Mouse (Mus musculus): ENCODE results near the gene Apoa4. TPM values are rescaled to one million over a fixed set of nuclear protein-coding genes. Genes with fewer than 3 reads are reported as not detected.
A peak's percentile ranks its signal among the peaks of the same experiment; 100 is the strongest.

The Apoa4 gene
- total and polyA plus RNA-seq, 2 experiments from 2014 or later, result 6.6 TPM; not detected in 1

- WGBS, result 73% methylated on average over 6 of the region's 6 CpGs
- ATAC-seq (ENCODE audit: insufficient read depth, low read depth) (no peak), DNase-seq (ENCODE audit: low spot score) (no peak)
- no peaks in the 10 kb centered on the region for H3K4me1 ChIP-seq (ENCODE audit: control insufficient read depth, insufficient read depth)
- H3K4me3 ChIP-seq (ENCODE audit: low read depth, low read length), result no peak overlapping the region
- no peaks in the 10 kb centered on the region for H3K27me3 ChIP-seq (ENCODE audit: control insufficient read depth, insufficient read depth, low read length)
- no peak overlapping the region for H3K27ac ChIP-seq (ENCODE audit: low read depth)
- H3K4me2 ChIP-seq (ENCODE audit: low read depth, low read length), result no peak overlapping the region
- no peaks in the 10 kb centered on the region for H3K9me3 ChIP-seq (replicated peaks; ENCODE audit: control insufficient read depth, low read length)
- no peaks in the 10 kb centered on the region for H3K36me3 ChIP-seq (replicated peaks; ENCODE audit: control insufficient read depth, insufficient read depth, low read length)
- H3K9ac ChIP-seq (replicated peaks; ENCODE audit: low read depth, low read length), result no peak overlapping the region
- TF ChIP-seq CTCF (IDR thresholded peaks at IDR 0.05; ENCODE audit: low read depth) (no peak), EP300 (IDR thresholded peaks at IDR 0.05; ENCODE audit: low read depth) (no peak)
Measured at GRCm38 (mm10) chr9:46259111-46259510, 18.6 kb downstream of the Apoa4 start.

- no peak for DNase-seq (ENCODE audit: low spot score)
- no peak overlapping the region for H3K9ac ChIP-seq (replicated peaks; ENCODE audit: low read depth, low read length)
- H3K36me3 ChIP-seq (replicated peaks; ENCODE audit: control insufficient read depth, insufficient read depth, low read length), result no peaks in the 10 kb centered on the region
- H3K4me2 ChIP-seq (ENCODE audit: low read depth, low read length), result no peak overlapping the region
- WGBS, result 79% methylated on average over 7 of the region's 7 CpGs
- H3K27me3 ChIP-seq (ENCODE audit: control insufficient read depth, insufficient read depth, low read length), result no peaks in the 10 kb centered on the region
- no peak overlapping the region for H3K27ac ChIP-seq (ENCODE audit: low read depth)
- H3K9me3 ChIP-seq (replicated peaks; ENCODE audit: control insufficient read depth, low read length), result no peaks in the 10 kb centered on the region
- ATAC-seq (ENCODE audit: insufficient read depth, low read depth), result no peak
- TF ChIP-seq CTCF (IDR thresholded peaks at IDR 0.05; ENCODE audit: low read depth) (no peak), EP300 (IDR thresholded peaks at IDR 0.05; ENCODE audit: low read depth) (no peak)
- H3K4me3 ChIP-seq (ENCODE audit: low read depth, low read length), result no peak overlapping the region
- H3K4me1 ChIP-seq (ENCODE audit: control insufficient read depth, insufficient read depth), result no peaks in the 10 kb centered on the region
Measured at GRCm38 (mm10) chr9:46261131-46261530, 20.6 kb downstream of the Apoa4 start.

GRCm38 (mm10) chr9:46268343-46268873, 27.9 kb downstream of the Apoa4 start, which contains the start of gene Apoa5:
TSS of gene Apoa5 (plus strand) at chr9:46268633.
- no peak within 1 kb of the TSS for H3K4me3 ChIP-seq (ENCODE audit: low read depth, low read length)
- H3K9me3 ChIP-seq (replicated peaks; ENCODE audit: control insufficient read depth, low read length), result no peaks in the 10 kb centered on the region
- no peak within 1 kb of the TSS for H3K4me2 ChIP-seq (ENCODE audit: low read depth, low read length)
- TF ChIP-seq EP300 (IDR thresholded peaks at IDR 0.05; ENCODE audit: low read depth), result no peak
- no peak for TF ChIP-seq CTCF (IDR thresholded peaks at IDR 0.05; ENCODE audit: low read depth)
- H3K36me3 ChIP-seq (replicated peaks; ENCODE audit: control insufficient read depth, insufficient read depth, low read length), result no peaks in the 10 kb centered on the region
- ATAC-seq (ENCODE audit: insufficient read depth, low read depth) (no peak), DNase-seq (ENCODE audit: low spot score) (no peak)
- WGBS, result 49% methylated on average over 7 of the region's 7 CpGs
- H3K9ac ChIP-seq (replicated peaks; ENCODE audit: low read depth, low read length), result no peak within 1 kb of the TSS
- H3K27me3 ChIP-seq (ENCODE audit: control insufficient read depth, insufficient read depth, low read length), result peaks cover 7% of the 10 kb centered on the region
- 0 out of 2 replicates have a peak, but pooled peaks cover under 1% of the 10 kb centered on the region for H3K4me1 ChIP-seq (ENCODE audit: control insufficient read depth, insufficient read depth)
- H3K27ac ChIP-seq (ENCODE audit: low read depth), result no peak within 1 kb of the TSS

- no peak for DNase-seq (ENCODE audit: low spot score)
- no peak overlapping the region for H3K4me2 ChIP-seq (ENCODE audit: low read depth, low read length)
- TF ChIP-seq EP300 (IDR thresholded peaks at IDR 0.05; ENCODE audit: low read depth), result no peak
- no peak for TF ChIP-seq CTCF (IDR thresholded peaks at IDR 0.05; ENCODE audit: low read depth)
- no peak for ATAC-seq (ENCODE audit: insufficient read depth, low read depth)
- H3K4me1 ChIP-seq (ENCODE audit: control insufficient read depth, insufficient read depth), result peaks cover 7% of the 10 kb centered on the region; the same call in 1 of the 2 replicates
- H3K9ac ChIP-seq (replicated peaks; ENCODE audit: low read depth, low read length), result no peak overlapping the region
- no peak overlapping the region for H3K4me3 ChIP-seq (ENCODE audit: low read depth, low read length)
- WGBS, result 69% methylated on average over 5 of the region's 5 CpGs
- H3K27me3 ChIP-seq (ENCODE audit: control insufficient read depth, insufficient read depth, low read length), result peaks cover 7% of the 10 kb centered on the region
- no peaks in the 10 kb centered on the region for H3K9me3 ChIP-seq (replicated peaks; ENCODE audit: control insufficient read depth, low read length)
- H3K36me3 ChIP-seq (replicated peaks; ENCODE audit: control insufficient read depth, insufficient read depth, low read length), result no peaks in the 10 kb centered on the region
- H3K27ac ChIP-seq (ENCODE audit: low read depth), result no peak overlapping the region
Measured at GRCm38 (mm10) chr9:46269125-46269524, 28.6 kb downstream of the Apoa4 start.

- Histone ChIP-seq H3K36me3 (replicated peaks; ENCODE audit: control insufficient read depth, insufficient read depth, low read length) (peaks cover 16% of the 10 kb centered on the region), H3K27ac (ENCODE audit: low read depth) (no peak overlapping the region), H3K4me3 (ENCODE audit: low read depth, low read length) (no peak overlapping the region), H3K27me3 (ENCODE audit: control insufficient read depth, insufficient read depth, low read length) (peaks cover 7% of the 10 kb centered on the region), H3K4me2 (ENCODE audit: low read depth, low read length) (no peak overlapping the region), H3K9ac (replicated peaks; ENCODE audit: low read depth, low read length) (no peak overlapping the region), H3K4me1 (ENCODE audit: control insufficient read depth, insufficient read depth) (peaks cover 7% of the 10 kb centered on the region; the same call in 1 of the 2 replicates), H3K9me3 (replicated peaks; ENCODE audit: control insufficient read depth, low read length) (no peaks in the 10 kb centered on the region)
- ATAC-seq (ENCODE audit: insufficient read depth, low read depth), result no peak
- 85% methylated on average over 4 of the region's 4 CpGs for WGBS
- DNase-seq (ENCODE audit: low spot score), result no peak
- no peak for TF ChIP-seq EP300 (IDR thresholded peaks at IDR 0.05; ENCODE audit: low read depth)
- TF ChIP-seq CTCF (IDR thresholded peaks at IDR 0.05; ENCODE audit: low read depth), result no peak
Measured at GRCm38 (mm10) chr9:46270782-46271181, 30.3 kb downstream of the Apoa4 start.

GRCm38 (mm10) chr9:46272070-46272469, 31.6 kb downstream of the Apoa4 start:
- DNase-seq (ENCODE audit: low spot score) (peak; percentile 40), ATAC-seq (ENCODE audit: insufficient read depth, low read depth) (no peak)
- no peaks in the 10 kb centered on the region for H3K9me3 ChIP-seq (replicated peaks; ENCODE audit: control insufficient read depth, low read length)
- TF ChIP-seq CTCF (IDR thresholded peaks at IDR 0.05; ENCODE audit: low read depth), result no peak
- TF ChIP-seq EP300 (IDR thresholded peaks at IDR 0.05; ENCODE audit: low read depth), result no peak
- H3K4me1 ChIP-seq (ENCODE audit: control insufficient read depth, insufficient read depth), result peaks cover 7% of the 10 kb centered on the region; the same call in 1 of the 2 replicates
- no peak overlapping the region for H3K4me3 ChIP-seq (ENCODE audit: low read depth, low read length)
- peaks cover 7% of the 10 kb centered on the region for H3K27me3 ChIP-seq (ENCODE audit: control insufficient read depth, insufficient read depth, low read length)
- no peak overlapping the region for H3K27ac ChIP-seq (ENCODE audit: low read depth)
- no peak overlapping the region for H3K4me2 ChIP-seq (ENCODE audit: low read depth, low read length)
- WGBS, result 64% methylated on average over 9 of the region's 9 CpGs
- H3K36me3 ChIP-seq (replicated peaks; ENCODE audit: control insufficient read depth, insufficient read depth, low read length), result peaks cover 29% of the 10 kb centered on the region
- H3K9ac ChIP-seq (replicated peaks; ENCODE audit: low read depth, low read length), result no peak overlapping the region

Measured in heart, postnatal 0 days (tissue).